Mouse (Mus musculus) midbrain, embryonic 12.5 days (tissue): ENCODE data around the gene Tuba8. TPM values are rescaled to one million over a fixed set of nuclear protein-coding genes. Genes with fewer than 3 reads are reported as not detected.

ENCODE experiments used
- ATAC-seq: fragments of 200-750 bp; cut with Nextera tagmentation; 2 replicates; pipeline ENCODE4 v1.8.0; 2017; ENCODE audit warnings: low read depth, moderate TSS enrichment, moderate library complexity; ENCODE audit not compliant: low FRiP score
- H3K27ac ChIP-seq: fragments of 300-500 bp; sonication (generic); replicated peaks from 2 replicates; pipeline ENCODE4 v1.5.1; 2016; ENCODE audit warnings: mild to moderate bottlenecking
- H3K27me3 ChIP-seq: fragments of 300-500 bp; sonication (generic); 2 replicates; pipeline ENCODE4 v1.6.1; 2016; ENCODE audit warnings: mild to moderate bottlenecking
- H3K36me3 ChIP-seq: fragments of 300-500 bp; sonication (generic); 2 replicates; pipeline ENCODE4 v1.6.1; 2016
- H3K4me1 ChIP-seq: fragments of 300-500 bp; sonication (generic); 2 replicates; pipeline ENCODE4 v1.6.1; 2016
- H3K4me2 ChIP-seq: fragments of 300-500 bp; sonication (generic); replicated peaks from 2 replicates; pipeline ENCODE4 v1.6.1; 2016; ENCODE audit warnings: mild to moderate bottlenecking, moderate library complexity
- H3K4me3 ChIP-seq: fragments of 300-500 bp; sonication (generic); 2 replicates; pipeline ENCODE4 v1.5.1; 2016; ENCODE audit warnings: mild to moderate bottlenecking
- H3K9ac ChIP-seq: fragments of 300-500 bp; sonication (generic); replicated peaks from 2 replicates; pipeline ENCODE4 v1.6.1; 2016; ENCODE audit warnings: mild to moderate bottlenecking, moderate library complexity
- H3K9me3 ChIP-seq: fragments of 300-500 bp; sonication (generic); 2 replicates; pipeline ENCODE4 v1.6.1; 2016; ENCODE audit warnings: mild to moderate bottlenecking
- WGBS: fragments of 180-500 bp; shearing (Covaris S2); methylation state at CpG from one replicate; pipeline ENCODE4 v1.1.7; 2016; 5-methylcytosine and 5-hydroxymethylcytosine counted together
- polyA plus RNA-seq: library from polyadenylated mRNA; unstranded; fragments of >200 nt; fragmentation: Nextera tagmentation; extraction: Ambion mirVana; gene quantifications from 2 replicates; pipeline ENCODE4 v1.2.1, GENCODE M21; 2016

Gene Tuba8
- polyA plus RNA-seq, 1 experiment from 2014 or later: not detected

DNA sequence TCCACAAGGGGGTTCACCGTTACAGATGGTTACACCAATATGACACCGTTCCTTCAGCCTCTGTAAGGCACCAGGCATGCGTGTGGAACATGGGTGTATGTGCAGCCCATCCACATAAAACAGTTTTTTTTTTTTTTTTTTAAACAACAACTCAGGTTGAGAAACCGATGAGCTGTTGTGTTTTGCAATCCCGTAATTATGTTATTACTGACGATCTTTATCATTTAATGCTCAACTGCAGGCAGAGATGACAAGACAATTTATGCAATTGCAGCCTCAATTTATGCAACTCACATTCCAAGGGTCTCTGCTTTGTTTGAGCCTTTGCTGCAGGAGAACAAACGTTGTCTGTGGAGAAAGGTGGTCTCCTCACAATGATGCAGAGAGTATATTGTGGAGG lies 30.6 kb upstream of the Tuba8 start:
- H3K9ac ChIP-seq: no peak overlapping the region
- H3K4me2 ChIP-seq: no peak overlapping the region
- ATAC-seq: no peak
- H3K36me3 ChIP-seq: no peaks in the 10 kb centered on the region
- no peak overlapping the region for H3K27ac ChIP-seq
- H3K27me3 ChIP-seq: no peaks in the 10 kb centered on the region
- no peak overlapping the region for H3K4me3 ChIP-seq
- H3K4me1 ChIP-seq: peaks cover 16% of the 10 kb centered on the region
- H3K9me3 ChIP-seq: no peaks in the 10 kb centered on the region
- 72% methylated on average over 7 of the region's 7 CpGs for WGBS

DNA sequence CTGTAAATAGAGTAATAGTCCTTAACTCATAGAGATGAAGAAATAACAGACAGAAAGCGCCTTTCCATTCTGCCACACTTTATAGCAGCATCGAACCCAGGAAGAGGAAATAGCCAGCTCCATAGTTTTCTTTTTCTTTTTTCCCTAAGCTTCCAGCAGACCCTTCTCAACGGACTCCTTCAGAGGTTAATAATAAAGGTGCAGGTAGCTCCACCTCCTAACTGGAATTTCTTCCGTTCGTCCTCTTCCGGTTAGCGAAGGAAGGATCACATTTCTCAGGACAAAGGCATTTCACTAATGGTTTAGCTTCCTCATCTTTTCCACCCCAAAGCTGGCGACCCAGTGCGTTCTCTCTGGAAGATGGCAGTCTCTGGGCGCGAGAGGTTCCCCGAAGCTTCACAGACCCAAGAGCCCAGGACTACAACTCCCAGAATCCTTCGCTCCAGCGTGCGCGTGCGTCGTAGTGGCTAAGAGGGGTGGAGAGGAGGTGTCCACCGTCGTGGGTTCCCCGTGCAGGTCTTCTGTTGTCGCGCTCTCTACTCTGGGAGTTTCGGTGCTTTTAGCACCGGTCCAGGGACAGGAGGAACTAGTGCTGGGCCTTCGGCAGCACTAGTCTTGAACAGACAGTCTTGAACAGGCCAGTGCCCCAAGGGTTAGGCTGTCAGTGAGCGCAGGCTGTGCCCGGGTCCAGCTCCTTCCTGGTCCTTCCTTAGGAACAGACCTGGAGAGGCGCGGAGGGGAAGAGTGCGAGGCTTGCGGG lies 26.9 kb upstream of the Tuba8 start, which contains the start of gene Pex26:
Gene Pex26 (plus strand): TSS at position 254 of the 760 bp plus-strand sequence.
- H3K27ac ChIP-seq: peak within 1 kb of the TSS; percentile 84
- H3K27me3 ChIP-seq: no peaks in the 10 kb centered on the region
- H3K4me2 ChIP-seq: peak within 1 kb of the TSS; percentile 94
- under 1% methylated on average over 32 of the region's 32 CpGs for WGBS
- H3K4me3 ChIP-seq: peak within 1 kb of the TSS; percentile 54
- H3K36me3 ChIP-seq: peaks cover 10% of the 10 kb centered on the region
- peak within 1 kb of the TSS; percentile 72 for H3K9ac ChIP-seq
- H3K4me1 ChIP-seq: peaks cover 17% of the 10 kb centered on the region
- ATAC-seq: peak; percentile 90
- H3K9me3 ChIP-seq: no peaks in the 10 kb centered on the region

DNA sequence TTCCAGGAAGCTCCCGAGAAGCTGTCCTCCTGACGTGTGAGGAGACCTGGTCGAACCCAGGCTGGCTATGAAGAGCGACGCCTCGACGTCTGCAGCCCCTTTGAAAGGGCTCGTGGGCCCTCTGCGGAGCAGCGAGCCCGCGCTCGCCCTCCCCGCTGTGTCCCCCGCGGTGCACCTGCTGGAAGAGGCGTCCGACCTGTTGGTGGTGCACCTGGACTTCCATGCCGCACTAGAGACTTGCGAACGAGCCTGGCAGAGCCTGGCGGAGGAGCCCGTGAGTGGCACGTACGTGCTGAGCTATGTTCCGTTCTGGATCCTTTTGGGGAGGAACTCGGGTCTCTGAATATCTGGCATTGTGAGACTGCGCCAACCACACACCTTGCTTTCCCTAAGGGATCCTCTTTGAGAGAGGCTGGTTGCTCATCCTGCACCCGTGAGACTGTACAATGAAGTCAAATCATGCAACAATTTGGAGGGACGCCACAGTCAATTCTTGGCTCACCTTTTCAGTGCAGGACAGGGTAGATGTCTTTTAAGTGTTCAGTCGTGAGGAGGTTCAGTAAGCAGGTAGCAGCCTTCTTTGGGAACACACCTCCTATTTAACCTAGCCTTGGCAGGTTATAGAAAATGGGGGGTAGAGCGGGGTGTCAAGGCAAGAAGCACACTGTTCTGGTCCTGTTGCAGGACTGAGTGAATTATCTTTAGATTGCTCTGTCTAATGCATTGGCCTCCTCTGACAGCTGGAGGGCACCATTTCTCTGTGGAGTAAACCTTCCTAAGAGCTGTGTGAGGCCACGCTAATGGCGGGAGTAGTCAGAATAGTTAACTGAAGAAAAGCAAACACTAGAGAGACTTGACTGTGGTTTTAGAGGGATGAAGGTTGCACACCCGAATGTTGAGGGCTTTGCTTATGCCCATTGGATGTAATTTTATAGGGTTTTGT lies 26.0 kb upstream of the Tuba8 start:
- ATAC-seq: peak; percentile 54
- no peak overlapping the region for H3K27ac ChIP-seq

DNA sequence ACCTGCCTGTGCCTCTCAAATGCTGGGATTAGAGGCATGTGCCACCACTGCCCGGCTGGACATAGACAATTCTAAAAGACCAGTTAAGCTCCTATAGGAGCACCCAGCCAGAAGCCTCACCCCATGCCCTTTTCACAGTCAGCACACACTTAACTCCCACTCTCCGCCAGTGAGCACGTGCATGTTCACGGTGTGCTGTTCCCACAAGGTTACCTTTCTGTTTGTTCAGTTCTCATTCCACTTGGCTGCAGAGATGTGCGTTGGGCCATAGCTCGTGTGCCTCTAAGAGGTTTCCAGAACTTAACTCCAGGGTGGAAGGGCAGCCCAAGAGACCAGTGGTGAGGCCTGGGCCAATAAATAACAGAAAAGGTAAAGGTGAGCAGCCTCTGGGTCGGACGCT lies 25.3 kb upstream of the Tuba8 start:
- no peak overlapping the region for H3K9ac ChIP-seq
- no peak for ATAC-seq
- H3K4me1 ChIP-seq: peaks cover 17% of the 10 kb centered on the region
- peak overlapping the region; percentile 54; the same call in 1 of the 2 replicates for H3K4me3 ChIP-seq
- no peaks in the 10 kb centered on the region for H3K27me3 ChIP-seq
- no peaks in the 10 kb centered on the region for H3K9me3 ChIP-seq
- WGBS: 85% methylated on average over 8 of the region's 8 CpGs
- H3K36me3 ChIP-seq: peaks cover 20% of the 10 kb centered on the region
- peak overlapping the region; percentile 94 for H3K4me2 ChIP-seq
- no peak overlapping the region for H3K27ac ChIP-seq

More for the DNA sequence above, 26.0 kb upstream of the Tuba8 start:
- 2% methylated on average over 35 of the region's 35 CpGs for WGBS
- H3K36me3 ChIP-seq: peaks cover 13% of the 10 kb centered on the region
- peak overlapping the region; percentile 94 for H3K4me2 ChIP-seq
- peak overlapping the region; percentile 72 for H3K9ac ChIP-seq
- peak overlapping the region; percentile 54 for H3K4me3 ChIP-seq
- peaks cover 17% of the 10 kb centered on the region for H3K4me1 ChIP-seq
- H3K9me3 ChIP-seq: no peaks in the 10 kb centered on the region
- H3K27me3 ChIP-seq: no peaks in the 10 kb centered on the region

DNA sequence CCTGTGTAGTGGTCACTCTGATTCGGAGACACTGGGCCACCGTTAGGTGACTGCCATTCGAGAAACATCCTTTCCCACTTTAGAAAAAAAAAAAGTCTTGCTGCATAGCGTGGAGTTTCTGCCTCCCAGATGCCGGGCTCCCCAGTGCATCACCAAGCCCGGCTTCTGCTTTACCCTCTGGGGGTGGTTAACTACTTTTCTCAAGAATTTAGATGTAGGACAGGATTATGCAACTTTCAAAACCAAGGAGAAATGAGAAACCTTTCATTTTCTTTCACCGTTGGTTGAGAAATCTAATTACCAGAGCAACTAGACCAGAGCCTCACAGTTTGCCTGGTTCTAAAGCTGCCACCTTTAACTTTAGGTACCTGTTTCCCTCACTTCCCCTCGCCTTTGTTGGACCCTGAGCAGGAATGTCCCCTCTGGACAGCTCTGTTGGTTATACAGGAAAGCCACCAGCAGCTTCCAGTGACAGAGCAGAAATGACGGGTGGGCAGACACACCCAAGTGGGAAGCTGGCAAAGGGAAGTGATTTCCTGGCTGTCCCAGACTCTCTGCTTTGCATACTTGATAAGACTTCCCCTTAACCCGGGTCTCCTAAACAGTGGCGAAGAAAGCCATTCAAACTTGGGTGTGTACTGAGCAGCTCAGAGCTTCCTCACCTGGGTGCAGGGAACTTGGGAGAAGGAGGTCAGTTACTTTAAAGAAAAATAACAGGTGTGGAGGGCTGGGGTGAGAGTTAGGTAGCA lies 19.1 kb upstream of the Tuba8 start:
- Histone ChIP-seq H3K9me3 (no peaks in the 10 kb centered on the region), H3K4me1 (peaks cover 6% of the 10 kb centered on the region; the same call in 1 of the 2 replicates), H3K4me3 (no peak overlapping the region), H3K27me3 (no peaks in the 10 kb centered on the region), H3K36me3 (peaks cover 45% of the 10 kb centered on the region), H3K9ac (no peak overlapping the region), H3K27ac (no peak overlapping the region), H3K4me2 (no peak overlapping the region)
- WGBS: 89% methylated on average over 11 of the region's 11 CpGs
- no peak for ATAC-seq

DNA sequence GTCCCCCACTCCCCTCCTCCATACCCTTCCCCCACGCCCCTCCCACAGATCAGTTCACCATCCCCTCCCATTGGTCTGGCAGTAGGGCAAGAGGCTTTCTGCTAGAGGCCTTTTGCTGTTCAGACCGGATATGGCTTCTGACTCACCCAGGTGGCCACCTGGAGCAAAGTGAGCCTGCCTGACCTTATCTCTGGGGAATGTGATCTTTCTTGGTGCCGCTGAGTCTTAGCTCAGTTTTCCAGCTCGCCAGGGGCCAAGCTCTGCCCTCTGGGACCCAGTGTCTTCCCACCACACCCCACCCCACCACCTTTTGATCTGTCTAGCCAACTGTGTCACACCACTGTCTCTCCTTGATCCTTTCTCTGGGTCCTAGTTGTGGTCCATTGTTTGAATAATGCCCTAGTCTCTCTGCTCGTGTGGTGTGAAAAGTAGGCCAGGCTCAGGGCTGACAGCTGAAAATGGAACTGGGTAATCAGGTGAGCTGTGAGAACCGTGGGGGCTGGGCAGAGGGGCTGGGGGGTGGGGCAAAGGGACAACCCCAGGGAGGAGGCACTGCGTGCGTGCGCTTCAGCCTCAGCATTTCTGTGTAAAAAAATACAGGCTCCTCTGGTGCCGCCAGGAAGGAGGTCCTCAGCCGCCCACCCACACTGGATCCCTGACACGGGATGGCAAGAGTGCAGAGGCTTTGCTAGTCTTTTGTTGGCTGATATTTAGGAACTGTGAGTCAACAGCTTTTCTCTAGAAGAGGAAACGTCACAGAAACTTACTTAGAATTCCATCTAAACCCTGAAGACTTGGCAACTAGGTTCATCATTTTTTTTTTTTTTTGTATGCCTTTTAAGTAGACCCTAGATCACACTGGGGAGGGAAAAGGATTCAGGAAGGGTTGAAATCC lies 16.2 kb upstream of the Tuba8 start:
- 34% methylated on average over 13 of the region's 13 CpGs for WGBS
- Histone ChIP-seq H3K36me3 (peaks cover 39% of the 10 kb centered on the region), H3K4me3 (no peak overlapping the region), H3K9ac (no peak overlapping the region), H3K27me3 (no peaks in the 10 kb centered on the region), H3K4me1 (peaks cover 6% of the 10 kb centered on the region; the same call in 1 of the 2 replicates), H3K9me3 (no peaks in the 10 kb centered on the region), H3K4me2 (no peak overlapping the region), H3K27ac (no peak overlapping the region)
- ATAC-seq: no peak

DNA sequence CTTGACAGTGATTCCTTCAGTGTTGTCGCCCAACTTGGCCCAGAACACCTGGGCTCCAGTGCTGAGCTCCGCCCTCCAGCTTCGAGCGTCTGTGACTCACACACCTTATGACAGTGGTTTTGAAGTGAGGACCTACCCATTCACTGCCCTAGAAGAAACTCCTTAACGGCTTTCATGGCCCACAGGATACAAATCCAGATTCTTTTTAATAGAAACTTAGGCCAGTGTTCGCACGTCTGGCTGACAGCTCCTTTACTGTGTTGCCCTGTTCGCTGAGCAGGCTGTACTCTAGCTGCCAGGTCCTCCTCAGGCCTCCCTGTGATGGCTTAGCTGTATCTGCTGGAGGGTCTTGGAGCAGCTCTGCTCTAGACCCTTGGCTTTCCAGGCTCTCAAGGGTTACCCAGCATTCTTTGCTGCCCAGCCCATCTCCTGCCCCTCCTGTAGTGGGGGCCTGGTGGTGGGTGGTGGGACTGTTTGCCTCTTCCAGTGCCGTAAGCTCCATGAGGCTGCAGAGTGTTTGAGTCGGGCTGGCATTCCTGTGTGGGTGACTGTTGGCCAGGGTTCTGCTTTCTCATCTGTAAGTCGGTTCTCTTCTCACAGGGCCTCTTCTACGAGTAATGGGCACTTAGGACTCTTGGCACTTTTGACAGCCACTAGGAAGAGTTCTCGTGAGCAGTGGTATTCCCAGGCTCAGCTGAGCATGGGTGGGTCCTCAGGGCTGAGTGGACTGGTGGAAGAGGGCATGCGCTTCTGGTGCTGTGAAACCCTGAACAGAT lies 15.4 kb upstream of the Tuba8 start:
- Histone ChIP-seq H3K4me2 (no peak overlapping the region), H3K4me1 (peaks cover 6% of the 10 kb centered on the region; the same call in 1 of the 2 replicates), H3K9ac (no peak overlapping the region), H3K27ac (no peak overlapping the region), H3K9me3 (no peaks in the 10 kb centered on the region), H3K4me3 (no peak overlapping the region), H3K36me3 (peaks cover 34% of the 10 kb centered on the region), H3K27me3 (no peaks in the 10 kb centered on the region)
- ATAC-seq: no peak
- WGBS: 84% methylated on average over 14 of the region's 14 CpGs

DNA sequence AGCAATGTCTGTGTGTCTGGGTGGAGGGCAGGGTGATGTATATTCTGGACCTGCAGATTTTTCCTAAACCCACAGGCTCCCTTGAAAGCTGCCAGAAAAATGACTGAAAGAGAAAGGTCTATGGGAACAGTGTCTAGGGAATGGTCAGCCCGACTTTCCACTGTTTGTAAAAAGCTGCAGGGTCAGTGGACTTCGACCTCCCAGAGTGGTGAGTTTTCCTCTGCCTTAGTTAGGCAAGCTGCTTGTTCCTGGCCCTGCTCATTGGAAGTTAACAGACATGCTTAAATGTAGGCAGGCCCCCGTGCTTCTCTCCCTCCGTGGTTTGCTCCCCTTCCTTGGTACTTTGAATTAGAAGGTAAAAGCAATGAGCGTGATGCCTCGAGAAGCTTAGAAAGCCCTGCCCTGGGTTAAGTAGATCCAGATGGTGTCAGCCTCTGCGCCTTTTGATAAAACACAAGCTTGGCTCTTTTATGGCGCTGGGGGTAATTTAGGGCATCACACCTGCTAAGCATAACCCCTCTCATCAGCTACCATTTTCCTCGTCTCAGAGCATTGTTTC lies 12.6 kb upstream of the Tuba8 start:
- H3K9ac ChIP-seq: no peak overlapping the region
- peaks cover 6% of the 10 kb centered on the region; the same call in 1 of the 2 replicates for H3K4me1 ChIP-seq
- peaks cover 17% of the 10 kb centered on the region; the same call in 1 of the 2 replicates for H3K36me3 ChIP-seq
- H3K27ac ChIP-seq: no peak overlapping the region
- ATAC-seq: no peak
- 72% methylated on average over 9 of the region's 9 CpGs for WGBS
- H3K9me3 ChIP-seq: no peaks in the 10 kb centered on the region
- no peak overlapping the region for H3K4me2 ChIP-seq
- H3K4me3 ChIP-seq: no peak overlapping the region
- H3K27me3 ChIP-seq: no peaks in the 10 kb centered on the region

DNA sequence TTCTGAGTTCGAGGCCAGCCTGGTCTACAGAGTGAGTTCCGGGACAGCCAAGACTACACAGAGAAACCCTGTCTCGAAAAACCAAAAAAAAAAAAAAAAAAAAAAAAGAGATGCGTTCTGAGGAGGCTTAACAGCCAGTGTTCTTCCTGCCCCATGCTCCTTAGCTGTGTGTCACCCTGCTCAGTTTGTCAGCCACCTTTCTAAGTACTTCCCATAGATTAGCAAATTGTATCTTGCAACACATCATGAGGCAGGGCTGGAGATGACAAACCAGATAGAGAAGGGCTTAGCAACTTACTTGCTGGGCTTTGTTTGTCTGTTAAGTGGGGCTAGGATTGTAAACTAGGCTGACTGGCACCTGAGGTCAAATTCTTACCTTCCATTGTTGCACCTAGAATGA lies 10.0 kb upstream of the Tuba8 start:
- no peak overlapping the region for H3K4me3 ChIP-seq
- no peak for ATAC-seq
- no peaks in the 10 kb centered on the region for H3K27me3 ChIP-seq
- H3K36me3 ChIP-seq: 0 out of 2 replicates have a peak, but pooled peaks cover 8% of the 10 kb centered on the region
- H3K9me3 ChIP-seq: no peaks in the 10 kb centered on the region
- no peaks in the 10 kb centered on the region for H3K4me1 ChIP-seq
- H3K27ac ChIP-seq: no peak overlapping the region
- 96% methylated on average over 3 of the region's 4 CpGs for WGBS
- H3K4me2 ChIP-seq: no peak overlapping the region
- H3K9ac ChIP-seq: no peak overlapping the region

DNA sequence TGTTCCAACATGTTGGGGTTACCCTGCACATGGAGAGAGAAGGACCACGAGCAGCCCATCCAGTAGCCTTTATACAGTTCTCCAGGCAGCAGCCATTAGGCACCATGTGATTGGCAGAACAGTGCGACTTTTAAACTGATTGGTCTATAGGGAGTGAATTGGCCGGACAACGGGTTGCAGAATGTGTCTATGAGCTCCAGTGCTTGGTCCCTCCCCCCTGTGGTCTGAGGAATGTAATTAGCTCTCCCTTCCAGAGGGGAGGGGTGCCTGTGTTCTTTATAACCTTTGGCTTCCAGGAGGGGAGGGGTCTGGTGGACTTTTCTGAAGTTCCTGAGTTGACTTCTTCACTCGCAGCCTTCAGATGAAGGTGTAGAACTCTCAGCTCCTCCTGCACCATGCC lies 8.5 kb upstream of the Tuba8 start:
- no peak for ATAC-seq
- WGBS: 74% methylated on average over 5 of the region's 5 CpGs
- no peaks in the 10 kb centered on the region for H3K27me3 ChIP-seq

More for the DNA sequence above, 8.5 kb upstream of the Tuba8 start:
- H3K4me2 ChIP-seq: no peak overlapping the region
- no peak overlapping the region for H3K4me3 ChIP-seq
- H3K9ac ChIP-seq: no peak overlapping the region
- no peaks in the 10 kb centered on the region for H3K4me1 ChIP-seq
- 0 out of 2 replicates have a peak, but pooled peaks cover 2% of the 10 kb centered on the region for H3K36me3 ChIP-seq
- H3K27ac ChIP-seq: no peak overlapping the region
- H3K9me3 ChIP-seq: no peaks in the 10 kb centered on the region
